Mouse (Mus musculus) kidney, adult 2 months (tissue): ENCODE measurements at regions not wholly inside any gene's neighbourhood (a gene's known extent, or its start where the extent isn't known, plus 50 kb on each side); places are given as distances from the start of the nearest gene placed in this dataset.

Experiments used
- CTCF ChIP-seq: fragments of 200-500 bp; conservative IDR thresholded peaks from 2 replicates; pipeline ENCODE4 v1.5.1; 2011; ENCODE audit warnings: low read depth, mild to moderate bottlenecking, control low read depth, low read length, moderate library complexity, mixed read lengths; ENCODE audit not compliant: insufficient read depth, insufficient read length
- POLR2A ChIP-seq: fragments of 200-500 bp; IDR thresholded peaks from one replicate; pipeline ENCODE4 v1.6.1; 2011; ENCODE audit warnings: low read depth, low read length, control low read depth

GRCm38 (mm10) chr9:47935299-47935698, 226.5 kb upstream of the Nxpe4 start:
- no peak for TF ChIP-seq POLR2A
- TF ChIP-seq CTCF, result peak; percentile 45
